Mouse (Mus musculus) left cerebral cortex, adult 11 months (tissue): ENCODE measurements around the gene Ubr2.

Source experiments
- DNase-seq: peaks from one replicate; pipeline ENCODE4 v3.0.0; 2022; ENCODE audit warnings: low spot score

Gene Ubr2

DNA sequence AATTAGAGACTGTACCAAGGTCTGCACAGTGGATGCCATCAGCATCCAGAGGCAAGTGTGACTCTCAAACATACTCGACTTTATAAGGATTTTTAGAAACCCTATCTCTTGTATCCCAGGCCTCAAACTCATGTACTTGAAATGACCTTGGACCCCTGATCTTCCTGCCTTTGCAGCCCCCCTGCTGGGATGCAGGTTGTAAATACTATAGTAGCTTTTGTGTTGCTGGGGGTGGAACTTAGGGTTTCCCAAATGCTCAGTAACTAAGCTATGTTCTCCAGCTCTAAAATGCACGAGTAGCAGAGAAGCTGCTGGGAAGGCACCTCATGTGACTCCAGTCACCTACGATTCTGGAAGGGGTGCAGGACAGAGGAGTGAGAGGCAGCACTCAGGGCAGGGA lies 83.4 kb downstream of the Ubr2 start:
- DNase-seq, result no peak

GRCm38 (mm10) chr17:46926192-46926591 lies 84.2 kb downstream of the Ubr2 start:
- DNase-seq, result no peak

GRCm38 (mm10) chr17:46920855-46921254 lies 89.5 kb downstream of the Ubr2 start:
- DNase-seq, result no peak

DNA sequence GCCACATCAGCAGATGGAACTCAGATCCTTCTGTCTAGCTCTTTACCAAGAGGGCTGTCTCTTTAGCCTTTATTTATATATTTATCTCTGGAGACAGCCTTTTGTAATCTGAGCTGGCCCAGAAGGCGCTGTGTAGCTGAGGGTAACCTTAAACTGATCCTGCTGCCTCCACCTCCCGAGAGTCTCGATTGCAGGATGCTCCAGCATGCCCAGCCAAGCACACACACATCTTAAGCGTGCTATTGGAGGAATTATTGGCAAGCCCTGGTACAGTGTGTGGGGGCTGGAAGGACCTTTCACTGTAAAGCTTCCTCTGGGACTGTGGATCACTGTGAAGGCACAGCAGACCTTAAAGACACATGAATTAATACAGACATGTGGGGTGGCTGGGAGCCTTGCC lies 91.4 kb downstream of the Ubr2 start:
- DNase-seq, result no peak

- DNase-seq, result no peak
These were observed 95.2 kb downstream of the Ubr2 start for GRCm38 (mm10) chr17:46915129-46915528.

GRCm38 (mm10) chr17:46912331-46912730 lies 98.0 kb downstream of the Ubr2 start:
- no peak for DNase-seq

DNA sequence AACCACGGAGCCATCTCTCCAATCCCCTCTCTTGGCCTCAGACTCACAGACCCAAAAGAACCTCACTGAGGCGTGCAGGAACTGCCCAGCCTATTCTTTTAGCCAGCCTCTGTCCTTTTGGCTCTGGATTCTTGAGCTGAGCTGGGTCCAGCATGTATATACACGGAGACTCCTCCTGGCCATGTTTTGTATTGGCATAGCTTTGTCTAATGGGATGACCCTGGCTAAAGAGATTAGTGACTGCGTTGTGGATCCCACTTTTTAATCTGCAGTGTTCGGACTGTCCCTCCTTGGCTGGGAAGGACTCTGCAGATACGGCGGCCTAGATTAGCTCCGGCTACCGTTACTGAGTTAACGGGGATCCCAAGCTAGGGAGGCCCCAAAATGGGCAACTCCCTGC lies 100.2 kb downstream of the Ubr2 start, which contains the start of gene Prph2:
TSS of gene Prph2 (plus strand) at position 274 of the 400 bp plus-strand sequence.
- no peak for DNase-seq

- DNase-seq, result peak; percentile 72
These were observed 106.4 kb downstream of the Ubr2 start for GRCm38 (mm10) chr17:46903876-46904490.

GRCm38 (mm10) chr17:46900941-46901340 lies 109.4 kb downstream of the Ubr2 start:
- no peak for DNase-seq

GRCm38 (mm10) chr17:46897221-46897950 lies 113.0 kb downstream of the Ubr2 start:
- DNase-seq, result no peak

DNA sequence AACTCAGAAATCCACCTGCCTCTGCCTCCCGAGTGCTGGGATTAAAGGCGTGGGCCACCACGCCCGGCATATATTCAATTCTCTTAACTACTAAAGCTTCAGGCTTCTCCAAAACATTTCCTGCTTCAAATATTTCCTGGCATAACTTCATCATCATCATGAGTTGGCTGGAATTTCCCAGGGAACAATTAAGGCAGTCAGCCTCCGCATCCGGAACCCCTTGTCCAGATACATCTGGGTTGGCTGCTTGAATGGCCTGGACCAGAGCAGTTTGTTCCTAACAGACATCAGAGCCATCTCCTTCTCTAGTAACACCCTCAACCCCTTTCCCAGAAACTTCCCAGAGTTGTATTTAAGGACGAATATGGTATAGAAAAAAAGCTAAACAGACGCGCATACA lies 114.9 kb downstream of the Ubr2 start:
- no peak for DNase-seq

- no peak for DNase-seq
These were observed 119.3 kb downstream of the Ubr2 start for GRCm38 (mm10) chr17:46890843-46891594.

GRCm38 (mm10) chr17:46890116-46890815 lies 120.1 kb downstream of the Ubr2 start, which contains the start of gene Tbcc:
TSS of gene Tbcc (plus strand) at chr17:46890684.
- DNase-seq, result peak; percentile 94

GRCm38 (mm10) chr17:46889450-46890084 lies 120.8 kb downstream of the Ubr2 start:
- DNase-seq, result peak; percentile 57

GRCm38 (mm10) chr17:46888511-46889212 lies 121.7 kb downstream of the Ubr2 start:
- DNase-seq, result peak; percentile 47

DNA sequence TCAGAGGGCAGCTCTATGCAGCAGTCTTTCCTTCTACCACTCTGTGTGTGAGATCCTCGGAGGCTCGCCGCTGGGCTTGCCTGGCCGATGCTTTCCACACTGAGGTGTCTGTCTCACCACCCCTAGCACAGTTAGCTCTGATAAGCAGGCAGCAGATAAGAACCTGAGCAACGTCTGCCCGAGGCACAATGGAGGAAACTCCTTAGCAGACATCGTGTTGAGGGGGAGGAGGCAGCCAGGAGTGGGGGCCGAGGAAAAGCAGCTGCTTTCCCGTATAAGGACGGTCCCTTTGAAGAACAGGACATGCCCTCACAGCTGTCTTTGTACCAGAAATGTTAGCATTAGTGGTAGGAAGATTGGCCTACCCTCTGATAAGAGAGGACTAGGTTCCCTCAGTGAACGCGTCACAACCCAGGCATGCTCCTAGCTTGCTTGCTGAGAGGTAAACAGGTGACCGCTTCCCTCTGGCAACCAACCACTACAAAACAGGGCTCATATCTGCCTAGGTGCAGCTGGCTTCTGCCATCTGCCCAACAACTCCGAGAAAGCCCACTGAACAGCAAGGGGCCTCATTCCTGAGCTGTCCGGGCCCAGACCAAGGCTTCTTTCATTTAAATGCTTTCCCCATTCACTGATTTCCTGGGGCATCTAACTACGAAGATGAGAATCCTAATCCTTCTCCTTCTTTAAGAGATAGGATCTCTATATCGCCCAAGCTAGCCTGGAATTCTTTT lies 124.3 kb downstream of the Ubr2 start:
- DNase-seq, result no peak

- no peak for DNase-seq
These were observed 125.0 kb downstream of the Ubr2 start for GRCm38 (mm10) chr17:46885218-46885909.

DNA sequence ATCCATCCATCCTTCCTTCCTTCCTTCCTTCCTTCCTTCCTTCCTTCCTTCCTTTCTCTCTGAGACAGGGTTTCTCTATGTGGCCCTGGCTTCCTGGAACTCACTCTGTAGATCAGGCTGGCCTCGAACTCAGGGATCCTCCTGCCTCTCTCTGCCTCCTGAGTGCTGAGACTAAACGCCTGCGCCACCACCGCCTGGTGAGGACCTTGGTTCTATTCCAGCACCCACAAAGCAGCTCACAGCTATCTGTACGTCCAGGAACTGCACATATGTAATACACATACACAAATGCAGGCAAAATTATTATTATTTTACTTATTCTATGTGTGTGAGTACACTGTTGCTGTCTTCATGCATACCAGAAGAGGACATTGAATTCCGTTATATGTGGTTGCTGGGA lies 125.6 kb downstream of the Ubr2 start:
- DNase-seq, result no peak

DNA sequence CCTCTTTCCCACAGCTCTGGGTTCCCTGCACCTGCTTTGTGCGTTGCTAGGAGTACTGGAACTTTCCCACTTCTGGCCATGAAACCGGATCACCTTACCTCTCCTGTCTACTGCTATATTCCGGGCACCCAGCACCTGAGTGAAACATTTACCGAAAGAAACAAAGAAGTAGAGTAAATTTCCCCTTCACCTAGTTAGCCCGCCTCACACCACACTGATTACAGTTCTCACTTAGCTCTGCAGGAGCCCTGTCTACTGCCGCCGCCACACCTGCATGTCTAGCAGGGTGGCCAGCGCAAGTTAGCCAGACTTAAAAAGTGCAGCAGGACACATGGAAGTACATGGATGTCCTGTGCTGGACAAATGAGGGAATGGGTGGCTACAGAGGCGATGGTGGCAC lies 127.2 kb downstream of the Ubr2 start:
- no peak for DNase-seq

DNA sequence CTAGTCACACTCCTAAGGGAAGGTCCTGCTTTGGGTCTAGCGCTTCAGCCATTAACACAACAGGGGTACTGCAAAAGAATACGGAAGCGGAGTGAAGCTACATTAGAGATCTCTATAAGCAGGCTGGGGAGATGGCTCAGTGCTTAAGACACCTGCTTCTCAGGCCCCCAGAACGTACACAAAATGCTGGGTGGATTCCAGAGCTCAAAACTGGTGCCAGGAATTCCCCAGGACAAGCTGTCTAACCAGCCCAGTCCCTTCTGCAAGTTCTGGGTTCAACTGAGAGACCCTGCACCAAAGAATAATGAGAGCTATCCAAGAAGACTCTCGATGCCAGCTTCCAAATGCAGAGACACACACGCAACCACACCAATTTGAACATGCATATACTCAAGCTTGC lies 128.6 kb downstream of the Ubr2 start:
- no peak for DNase-seq
